Mouse (Mus musculus) limb, embryonic 10.5 days (tissue): ENCODE measurements around the gene Cyp4f18. TPM values are rescaled to one million over a fixed set of nuclear protein-coding genes. Genes with fewer than 3 reads are reported as not detected.

Experiments used
- DNase-seq: peaks from one replicate; pipeline ENCODE4 v3.0.0-alpha.2; 2017; ENCODE audit warnings: low spot score
- H3K27ac ChIP-seq: fragments of 300-500 bp; sonication (generic); 2 replicates; pipeline ENCODE4 v1.5.1; 2016; ENCODE audit warnings: mild to moderate bottlenecking
- H3K27me3 ChIP-seq: fragments of 300-500 bp; sonication (generic); 2 replicates; pipeline ENCODE4 v1.6.1; 2016; ENCODE audit warnings: low read depth, mild to moderate bottlenecking; ENCODE audit not compliant: poor library complexity, severe bottlenecking
- H3K36me3 ChIP-seq: fragments of 300-500 bp; sonication (generic); 2 replicates; pipeline ENCODE4 v1.6.1; 2016; ENCODE audit warnings: mild to moderate bottlenecking, moderate library complexity
- H3K4me1 ChIP-seq: fragments of 300-500 bp; sonication (generic); 2 replicates; pipeline ENCODE4 v1.6.1; 2016
- H3K4me3 ChIP-seq: fragments of 300-500 bp; sonication (generic); 2 replicates; pipeline ENCODE4 v1.5.1; 2016; ENCODE audit warnings: mild to moderate bottlenecking, moderate library complexity
- H3K9me3 ChIP-seq: fragments of 300-500 bp; sonication (generic); replicated peaks from 2 replicates; pipeline ENCODE4 v1.6.1; 2016; ENCODE audit warnings: mild to moderate bottlenecking
- WGBS: fragments of 180-500 bp; shearing (Covaris S2); methylation state at CpG from one replicate; pipeline ENCODE4 v1.1.7; 2016; 5-methylcytosine and 5-hydroxymethylcytosine counted together
- polyA plus RNA-seq: library from polyadenylated mRNA; unstranded; fragments of >200 nt; fragmentation: Nextera tagmentation; extraction: Ambion mirVana; gene quantifications from 2 replicates; pipeline ENCODE4 v1.2.1, GENCODE M21; 2016

Gene Cyp4f18
- polyA plus RNA-seq, 1 experiment from 2014 or later: 0.71 TPM

DNA sequence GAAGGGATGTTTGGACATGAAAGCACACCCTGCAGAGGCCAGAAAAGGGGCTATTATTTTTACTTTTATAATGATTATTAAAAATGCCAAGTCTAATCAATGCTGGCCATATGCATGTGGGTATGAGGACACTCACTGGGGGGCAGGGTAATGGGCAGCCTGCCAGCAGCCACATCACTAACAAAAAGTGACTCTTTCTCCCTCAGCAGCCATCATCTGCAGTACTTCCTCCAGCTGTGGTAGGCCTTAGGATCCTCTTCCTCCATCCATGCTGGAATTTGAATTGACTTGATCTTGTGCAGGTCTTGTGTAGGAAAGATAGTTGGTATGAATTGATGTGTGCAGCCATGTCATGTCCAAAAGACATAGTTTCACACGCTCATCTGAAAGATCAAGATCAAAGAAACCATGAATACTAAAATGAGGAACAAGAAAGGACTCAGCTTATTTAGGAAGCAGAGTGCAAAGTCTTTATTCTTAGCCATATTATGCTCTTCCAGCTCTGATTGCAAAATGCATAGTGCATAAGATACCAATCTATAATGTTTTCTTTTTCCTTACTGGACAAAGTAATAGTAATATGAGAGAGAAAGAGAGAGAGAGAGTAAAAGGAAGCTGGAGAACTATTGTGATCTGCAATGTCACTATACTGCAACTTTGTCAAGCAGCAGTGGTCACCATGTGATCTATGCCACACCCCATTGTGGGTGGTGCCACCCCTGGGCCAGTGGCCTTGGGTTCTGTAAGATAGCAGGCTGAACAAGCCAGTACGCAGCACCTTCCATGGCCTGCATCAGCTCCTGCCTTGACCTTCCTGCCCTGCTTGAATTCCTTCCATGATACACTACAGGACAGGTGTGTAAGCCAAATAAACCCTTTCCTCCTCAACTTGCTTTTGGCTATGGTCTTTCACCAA is 68.9 kb downstream of the Cyp4f18 start:
- no peak for DNase-seq
- Histone ChIP-seq H3K4me3 (no peak overlapping the region), H3K9me3 (no peaks in the 10 kb centered on the region), H3K27me3 (no peaks in the 10 kb centered on the region), H3K36me3 (no peaks in the 10 kb centered on the region), H3K27ac (no peak overlapping the region), H3K4me1 (no peaks in the 10 kb centered on the region)
- 84% methylated on average over 2 of the region's 2 CpGs for WGBS

Other genes with a start within 250 kb of the Cyp4f18 start
- 3.7 and 3.9 TPM in 2 replicates for gene Zfp709, start 127.6 kb downstream of the Cyp4f18 start, polyA plus RNA-seq
- gene Zfp882, start 101.0 kb downstream of the Cyp4f18 start, polyA plus RNA-seq: 5.4 and 7.2 TPM in 2 replicates
- 27.4 and 34.3 TPM in 2 replicates for gene Zfp617, start 101.0 kb downstream of the Cyp4f18 start, polyA plus RNA-seq
- gene Zfp961, start 58.6 kb downstream of the Cyp4f18 start, polyA plus RNA-seq: 28.0 and 28.1 TPM in 2 replicates
- gene Olfr372, start 31.6 kb upstream of the Cyp4f18 start, polyA plus RNA-seq: not detected in 2 replicates
- gene Olfr373, start 73.6 kb upstream of the Cyp4f18 start, polyA plus RNA-seq: 0.04 TPM in 1 of 2 replicates, not detected in the other
- gene Olfr374, start 97.4 kb upstream of the Cyp4f18 start, polyA plus RNA-seq: 0.04 TPM in 1 of 2 replicates, not detected in the other
- 828 and 829 TPM in 2 replicates for gene Tpm4, start 125.3 kb upstream of the Cyp4f18 start, polyA plus RNA-seq
- 137 and 139 TPM in 2 replicates for gene Rab8a, start 151.6 kb upstream of the Cyp4f18 start, polyA plus RNA-seq
- not detected in 2 replicates for gene Hsh2d, start 180.0 kb upstream of the Cyp4f18 start, polyA plus RNA-seq
- gene Cib3, start 203.2 kb upstream of the Cyp4f18 start, polyA plus RNA-seq: not detected in 2 replicates
- not detected in 2 replicates for gene Gm11034, start 204.0 kb upstream of the Cyp4f18 start, polyA plus RNA-seq
- 69.3 and 70.4 TPM in 2 replicates for gene Fam32a, start 210.1 kb upstream of the Cyp4f18 start, polyA plus RNA-seq
- 132 and 144 TPM in 2 replicates for gene Ap1m1, start 230.4 kb upstream of the Cyp4f18 start, polyA plus RNA-seq